Mouse (Mus musculus) thymus, postnatal 25 days (tissue): Measurements from ENCODE around the gene 1110057P08Rik.
"Not testable (repeated sequence)": the region's sequence is repeated elsewhere in the genome, so short reads cannot be mapped to it uniquely, and the experiment has no call there.

Source experiments
- DNase-seq: peaks from one replicate; pipeline ENCODE4 v3.0.0; 2022

The 1110057P08Rik gene

GRCm38 (mm10) chr16:89174435-89174834 lies at the start of gene 1110057P08Rik:
Gene 1110057P08Rik (plus strand): TSS chr16:89174735.
- no peak for DNase-seq

DNA sequence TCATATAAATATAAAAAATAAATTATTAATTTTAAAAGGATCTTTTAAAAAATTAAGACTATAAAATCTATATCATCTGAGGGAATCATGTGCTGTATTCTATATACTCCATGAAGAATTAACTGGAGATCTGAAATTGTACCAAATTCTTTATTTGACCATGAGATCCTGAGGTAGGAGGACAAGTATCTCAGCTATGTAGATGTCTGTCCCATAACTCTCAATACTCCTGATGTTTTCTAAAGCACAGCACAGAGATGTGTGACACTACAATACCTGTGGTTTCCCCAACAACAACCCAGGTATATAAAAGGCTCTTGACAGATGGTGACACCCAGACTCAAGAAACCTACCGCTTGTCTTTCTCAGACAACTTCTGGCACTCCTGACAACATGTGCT lies 34.0 kb upstream of the 1110057P08Rik start, which contains the start of gene Gm6358:
TSS of gene Gm6358 (plus strand) at position 301 of the 400 bp plus-strand sequence.
- no peak for DNase-seq

- no peak for DNase-seq
These were observed 23.7 kb upstream of the 1110057P08Rik start, which contains the start of gene Gm10061 for GRCm38 (mm10) chr16:89150786-89151185. Gene Gm10061 (plus strand): TSS chr16:89151086.

DNA sequence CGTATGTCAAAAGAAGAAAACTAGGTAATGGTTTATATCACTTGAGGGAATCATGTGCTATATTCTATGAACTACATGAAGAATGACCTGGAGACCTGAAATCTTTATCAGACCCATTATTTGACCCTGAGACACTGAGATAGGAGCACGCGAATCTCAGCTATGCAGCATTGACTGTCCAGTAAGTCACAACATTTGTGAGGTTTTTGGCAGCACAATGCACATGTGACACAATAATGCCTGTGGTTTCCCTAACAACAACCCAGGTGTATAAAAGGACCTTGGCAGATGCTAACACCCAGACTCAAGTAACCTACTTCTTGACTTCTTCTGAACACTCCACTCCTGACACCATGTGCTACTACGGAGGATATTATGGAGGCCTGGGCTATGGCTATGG lies 16.9 kb upstream of the 1110057P08Rik start, which contains the start of gene Gm9789:
TSS of gene Gm9789 (plus strand) at position 301 of the 400 bp plus-strand sequence.
- no peak for DNase-seq

GRCm38 (mm10) chr16:89169190-89169589 lies 5.3 kb upstream of the 1110057P08Rik start, which contains the start of gene Gm7735:
Gene Gm7735 (plus strand): TSS chr16:89169490.
- DNase-seq = not testable (repeated sequence)

GRCm38 (mm10) chr16:89188621-89189020 lies 14.1 kb downstream of the 1110057P08Rik start:
- DNase-seq = no peak

DNA sequence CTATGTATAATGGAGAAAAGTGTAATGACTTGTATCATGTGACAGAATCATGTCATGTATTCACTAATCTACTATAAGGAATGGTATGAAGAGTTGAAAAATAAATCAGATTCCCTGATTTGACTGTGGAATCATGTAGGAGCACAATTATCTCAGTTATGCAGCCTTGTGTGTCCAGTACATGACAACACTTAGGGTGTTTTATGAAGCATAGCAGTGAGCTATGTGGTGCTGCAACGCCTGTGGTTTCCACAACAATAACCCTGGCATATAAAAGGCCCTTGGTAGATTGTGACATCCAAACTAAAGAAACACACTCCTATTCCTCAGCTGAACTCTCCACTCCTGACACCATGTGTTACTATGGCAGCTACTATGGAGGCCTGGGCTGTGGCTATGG lies 31.0 kb downstream of the 1110057P08Rik start, which contains the start of gene Krtap20-2:
TSS of gene Krtap20-2 (plus strand) at position 301 of the 400 bp plus-strand sequence.
- DNase-seq = no peak
